Mouse (Mus musculus) heart, embryonic 15.5 days (tissue): ENCODE data around the gene Gal3st1. TPM values are rescaled to one million over a fixed set of nuclear protein-coding genes. Genes with fewer than 3 reads are reported as not detected.
"Not testable (repeated sequence)": the region's sequence is repeated elsewhere in the genome, so short reads cannot be mapped to it uniquely, and the experiment has no call there.

Experiments
- ATAC-seq: fragments of 200-750 bp; cut with Nextera tagmentation; replicated peaks from 2 replicates; pipeline ENCODE4 v1.8.0; 2017; ENCODE audit warnings: low read depth, moderate TSS enrichment; ENCODE audit not compliant: insufficient number of reproducible peaks, insufficient read depth, low FRiP score
- H3K27ac ChIP-seq: fragments of 300-500 bp; sonication (generic); 2 replicates; pipeline ENCODE4 v1.5.1; 2015; ENCODE audit warnings: mild to moderate bottlenecking, inconsistent platforms
- H3K27me3 ChIP-seq: fragments of 300-500 bp; sonication (generic); 2 replicates; pipeline ENCODE4 v1.6.1; 2015; ENCODE audit warnings: inconsistent platforms
- H3K36me3 ChIP-seq: fragments of 300-500 bp; sonication (generic); 2 replicates; pipeline ENCODE4 v1.6.1; 2015; ENCODE audit warnings: mild to moderate bottlenecking, inconsistent platforms
- H3K4me1 ChIP-seq: fragments of 300-500 bp; sonication (generic); replicated peaks from 2 replicates; pipeline ENCODE4 v1.6.1; 2015; ENCODE audit warnings: inconsistent platforms
- H3K4me2 ChIP-seq: fragments of 300-500 bp; sonication (generic); 2 replicates; pipeline ENCODE4 v1.6.1; 2015; ENCODE audit warnings: inconsistent platforms, mild to moderate bottlenecking, moderate library complexity
- H3K4me3 ChIP-seq: fragments of 300-500 bp; sonication (generic); 2 replicates; pipeline ENCODE4 v1.5.1; 2015; ENCODE audit warnings: mild to moderate bottlenecking, inconsistent platforms
- H3K9ac ChIP-seq: fragments of 300-500 bp; sonication (generic); 2 replicates; pipeline ENCODE4 v1.6.1; 2015; ENCODE audit warnings: mild to moderate bottlenecking, inconsistent platforms
- H3K9me3 ChIP-seq: fragments of 300-500 bp; sonication (generic); replicated peaks from 2 replicates; pipeline ENCODE4 v1.6.1; 2016; ENCODE audit warnings: inconsistent platforms
- WGBS: fragments of 180-500 bp; shearing (Covaris S2); methylation state at CpG from one replicate; pipeline ENCODE4 v1.1.7; 2015; ENCODE audit warnings: mixed read lengths; 5-methylcytosine and 5-hydroxymethylcytosine counted together
- polyA plus RNA-seq: library from polyadenylated mRNA; unstranded; fragments of >200 nt; fragmentation: Nextera tagmentation; extraction: Ambion mirVana; gene quantifications from 2 replicates; pipeline ENCODE4 v1.2.1, GENCODE M21; 2015

Gene Gal3st1
- 0.44 and 1.9 TPM in 2 replicates for polyA plus RNA-seq

DNA sequence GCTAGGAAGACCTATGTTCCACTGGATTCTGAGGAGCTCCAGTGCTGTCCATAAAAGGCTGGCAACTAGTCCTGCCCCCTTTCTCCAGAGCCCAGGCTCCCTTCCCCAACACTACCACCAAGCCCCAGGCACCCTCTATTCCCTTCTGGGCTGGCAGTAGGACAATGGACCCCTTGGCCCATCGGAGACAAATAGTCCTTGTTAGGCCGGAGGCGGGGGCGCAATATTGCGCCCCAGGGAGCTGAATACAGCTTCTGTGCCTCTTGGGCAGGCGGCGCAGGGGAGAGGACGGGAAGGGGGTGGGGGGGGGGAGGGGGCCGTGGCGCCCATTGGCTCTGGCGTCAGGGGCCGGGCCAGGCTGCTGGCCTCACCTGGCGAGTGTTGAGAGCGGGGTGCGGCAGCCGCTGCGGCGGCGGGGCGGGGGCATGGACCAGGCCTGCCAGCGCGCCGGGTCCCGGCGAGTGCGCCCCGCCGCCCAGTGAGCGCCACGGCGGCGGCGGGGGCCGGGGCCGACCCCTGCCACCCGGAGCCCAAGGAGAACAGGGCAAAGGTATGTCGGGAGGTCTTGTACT, at the start of gene Gal3st1:
Gal3st1 (plus strand) TSS at position 346 of the 572 bp plus-strand sequence.
- Histone ChIP-seq H3K9me3 (no peaks in the 10 kb centered on the region), H3K27ac (no peak within 1 kb of the TSS), H3K4me1 (peaks cover 12% of the 10 kb centered on the region), H3K36me3 (peaks cover 14% of the 10 kb centered on the region), H3K4me3 (peak within 1 kb of the TSS; percentile 45), H3K9ac (peak within 1 kb of the TSS; percentile 38; the same call in 1 of the 2 replicates), H3K4me2 (peak within 1 kb of the TSS; percentile 75), H3K27me3 (peaks cover 24% of the 10 kb centered on the region)
- WGBS: 2% methylated on average over 33 of the region's 37 CpGs
- ATAC-seq: 0 out of 2 replicates have a peak, but pooled peaks have one; percentile 18

DNA sequence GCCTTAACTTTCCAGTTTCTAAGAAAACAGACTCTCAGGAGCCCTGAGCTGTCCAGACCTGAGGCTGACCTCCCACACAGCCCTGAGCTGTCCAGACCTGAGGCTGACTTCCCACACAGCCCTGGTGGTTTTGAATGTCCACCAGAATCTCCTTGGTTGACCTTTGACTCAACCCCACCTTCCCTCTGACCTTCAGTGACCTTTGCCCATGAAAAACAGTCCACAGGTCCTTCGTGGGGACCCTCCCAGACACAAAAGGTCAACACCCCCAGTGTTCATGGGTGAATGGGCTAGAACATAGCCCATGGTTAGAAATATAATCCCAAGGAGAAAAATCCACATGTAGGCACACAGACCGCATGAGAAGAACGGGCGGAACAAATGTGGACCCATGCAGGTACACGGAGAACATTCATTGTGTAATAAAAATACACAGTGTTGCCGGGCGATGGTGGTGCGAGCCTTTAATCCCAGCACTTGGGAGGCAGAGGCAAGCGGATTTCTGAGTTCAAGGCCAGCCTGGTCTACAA, 49.6 kb upstream of the Gal3st1 start:
- H3K9me3 ChIP-seq: no peaks in the 10 kb centered on the region
- H3K9ac ChIP-seq: no peak overlapping the region
- 87% methylated on average over 9 of the region's 9 CpGs for WGBS
- no peaks in the 10 kb centered on the region for H3K27me3 ChIP-seq
- no peak overlapping the region for H3K4me2 ChIP-seq
- H3K4me1 ChIP-seq: peaks cover 17% of the 10 kb centered on the region
- no peaks in the 10 kb centered on the region for H3K36me3 ChIP-seq
- no peak overlapping the region for H3K4me3 ChIP-seq
- no peak for ATAC-seq
- no peak overlapping the region for H3K27ac ChIP-seq

DNA sequence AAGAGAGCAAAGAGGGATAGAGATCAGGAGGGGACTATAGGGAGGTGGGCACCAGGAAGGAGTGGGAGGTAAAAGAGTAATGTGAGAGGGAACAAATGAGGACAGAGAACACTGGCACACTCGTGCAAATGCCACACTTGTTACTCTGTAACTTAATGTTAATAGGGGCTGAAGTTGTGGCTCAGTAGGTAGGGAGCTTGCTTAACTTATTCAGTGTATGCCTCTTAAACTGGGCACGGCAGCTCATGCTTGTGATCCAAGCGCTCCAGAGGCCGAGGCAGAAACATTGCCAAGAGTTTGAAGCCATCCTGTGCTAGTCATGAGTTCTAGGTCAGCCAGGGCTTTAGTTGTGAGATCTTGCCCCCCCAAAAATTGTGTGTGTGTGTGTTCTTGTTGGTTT, 48.3 kb upstream of the Gal3st1 start:
- Histone ChIP-seq H3K9me3 (no peaks in the 10 kb centered on the region), H3K27me3 (no peaks in the 10 kb centered on the region), H3K9ac (no peak overlapping the region), H3K36me3 (no peaks in the 10 kb centered on the region), H3K4me2 (no peak overlapping the region), H3K4me1 (peaks cover 17% of the 10 kb centered on the region), H3K4me3 (no peak overlapping the region), H3K27ac (no peak overlapping the region)
- ATAC-seq: no peak
- WGBS: 65% methylated on average over 4 of the region's 4 CpGs

GRCm38 (mm10) chr11:3936318-3936717, 47.1 kb upstream of the Gal3st1 start:
- Histone ChIP-seq H3K4me1 (peaks cover 6% of the 10 kb centered on the region), H3K4me3 (no peak overlapping the region), H3K27me3 (no peaks in the 10 kb centered on the region), H3K4me2 (no peak overlapping the region), H3K9ac (no peak overlapping the region), H3K27ac (no peak overlapping the region), H3K9me3 (no peaks in the 10 kb centered on the region), H3K36me3 (no peaks in the 10 kb centered on the region)
- 86% methylated on average over 3 of the region's 3 CpGs for WGBS
- ATAC-seq: no peak

- no peak for ATAC-seq
- Histone ChIP-seq H3K27ac (no peak overlapping the region), H3K36me3 (no peaks in the 10 kb centered on the region), H3K9me3 (no peaks in the 10 kb centered on the region), H3K27me3 (no peaks in the 10 kb centered on the region), H3K4me1 (no peaks in the 10 kb centered on the region; the same call in 1 of the 2 replicates), H3K4me2 (no peak overlapping the region), H3K9ac (no peak overlapping the region), H3K4me3 (no peak overlapping the region)
- 68% methylated on average over 13 of the region's 13 CpGs for whole genome bisulfite sequencing
These were observed 46.0 kb upstream of the Gal3st1 start for GRCm38 (mm10) chr11:3937321-3937874.

GRCm38 (mm10) chr11:3941371-3941770, 42.1 kb upstream of the Gal3st1 start:
- Histone ChIP-seq H3K27ac (no peak overlapping the region), H3K36me3 (no peaks in the 10 kb centered on the region), H3K9ac (no peak overlapping the region), H3K4me2 (no peak overlapping the region), H3K9me3 (no peaks in the 10 kb centered on the region), H3K4me3 (no peak overlapping the region), H3K4me1 (no peaks in the 10 kb centered on the region), H3K27me3 (peaks cover 10% of the 10 kb centered on the region; the same call in 1 of the 2 replicates)
- ATAC-seq: no peak
- WGBS: 79% methylated on average over 7 of the region's 7 CpGs

DNA sequence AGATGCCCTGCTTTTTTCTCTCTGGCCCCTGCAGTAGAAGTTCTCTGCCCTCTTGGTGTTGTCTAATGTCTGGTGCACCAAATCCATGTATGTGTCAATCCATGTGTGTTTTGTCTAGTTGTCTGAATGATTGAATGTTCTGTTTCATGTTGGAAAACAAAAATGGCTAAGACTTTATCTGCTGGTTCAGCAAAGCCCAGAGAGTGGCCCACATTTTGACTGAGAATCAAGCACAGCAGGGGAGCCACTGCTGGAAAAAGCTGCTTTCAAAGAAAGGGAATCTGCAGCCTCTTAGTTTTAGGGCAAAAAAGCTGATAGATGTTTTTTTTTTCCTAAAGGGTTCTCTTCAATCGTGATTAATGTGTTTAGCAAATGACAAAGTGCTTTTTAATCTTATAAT, 37.0 kb upstream of the Gal3st1 start:
- ATAC-seq: no peak
- WGBS: 25% methylated on average over 1 of the region's 1 CpGs
- no peak overlapping the region for H3K4me2 ChIP-seq
- no peak overlapping the region for H3K27ac ChIP-seq
- H3K4me1 ChIP-seq: no peaks in the 10 kb centered on the region
- H3K4me3 ChIP-seq: no peak overlapping the region
- no peak overlapping the region for H3K9ac ChIP-seq
- H3K36me3 ChIP-seq: no peaks in the 10 kb centered on the region
- H3K9me3 ChIP-seq: no peaks in the 10 kb centered on the region
- H3K27me3 ChIP-seq: peaks cover 11% of the 10 kb centered on the region; the same call in 1 of the 2 replicates

GRCm38 (mm10) chr11:3954876-3955275, 28.6 kb upstream of the Gal3st1 start:
- H3K27ac ChIP-seq, H3K9ac ChIP-seq, H3K27me3 ChIP-seq, H3K36me3 ChIP-seq, H3K4me1 ChIP-seq, H3K9me3 ChIP-seq, H3K4me2 ChIP-seq, H3K4me3 ChIP-seq, ATAC-seq: not testable (repeated sequence)
- 81% methylated on average over 5 of the region's 5 CpGs for WGBS

DNA sequence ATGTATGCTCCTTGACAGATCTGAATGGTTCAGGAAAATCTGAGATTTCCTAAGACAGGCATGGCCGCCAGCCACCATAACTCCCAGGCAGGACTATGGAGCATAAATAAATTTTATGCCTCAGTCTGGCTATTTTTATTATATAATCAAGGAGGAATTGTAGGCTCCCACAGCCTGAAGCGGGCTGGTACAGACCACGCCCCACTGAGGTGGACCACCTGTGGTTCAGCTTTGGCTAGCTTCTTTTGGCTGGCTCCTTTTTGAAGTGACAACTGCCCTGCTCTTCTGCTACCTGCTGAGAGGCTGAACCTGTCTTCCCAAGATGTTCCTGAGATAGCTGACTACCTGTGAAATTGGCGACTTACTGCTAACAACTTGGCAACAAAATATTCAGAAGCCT, 28.1 kb upstream of the Gal3st1 start:
- H3K4me3 ChIP-seq, H3K9me3 ChIP-seq, H3K4me1 ChIP-seq, H3K4me2 ChIP-seq, H3K27ac ChIP-seq, H3K36me3 ChIP-seq, H3K9ac ChIP-seq, ATAC-seq, H3K27me3 ChIP-seq: not testable (repeated sequence)
- 70% methylated on average over 4 of the region's 4 CpGs for WGBS

DNA sequence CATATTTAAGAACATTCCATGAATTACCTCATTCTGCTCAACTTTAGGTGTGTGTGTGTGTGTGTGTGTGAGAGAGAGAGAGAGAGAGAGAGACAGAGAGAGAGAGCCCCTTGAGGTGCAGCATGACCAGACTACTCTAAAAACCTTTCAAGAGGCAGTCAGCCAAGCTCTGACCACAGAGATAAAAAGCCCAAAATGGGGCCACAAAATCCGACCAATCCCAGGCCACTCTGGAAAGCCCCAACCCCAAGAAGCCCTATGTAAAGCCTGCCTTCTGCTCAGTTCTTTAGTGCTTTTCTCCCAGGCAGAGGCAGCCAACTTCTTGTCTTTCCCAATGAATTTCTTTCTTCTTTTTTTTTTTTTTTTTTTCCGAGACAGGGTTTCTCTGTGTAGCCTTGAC, 22.5 kb upstream of the Gal3st1 start:
- H3K4me1 ChIP-seq: peaks cover 17% of the 10 kb centered on the region
- H3K9me3 ChIP-seq: no peaks in the 10 kb centered on the region
- 53% methylated on average over 2 of the region's 2 CpGs for WGBS
- H3K9ac ChIP-seq: no peak overlapping the region
- ATAC-seq: no peak
- no peaks in the 10 kb centered on the region for H3K27me3 ChIP-seq
- no peak overlapping the region for H3K4me2 ChIP-seq
- no peak overlapping the region for H3K27ac ChIP-seq
- H3K4me3 ChIP-seq: no peak overlapping the region
- H3K36me3 ChIP-seq: no peaks in the 10 kb centered on the region

- H3K27me3 ChIP-seq: no peaks in the 10 kb centered on the region
- ATAC-seq: no peak
- H3K4me1 ChIP-seq: peaks cover 17% of the 10 kb centered on the region
These were observed 21.7 kb upstream of the Gal3st1 start for GRCm38 (mm10) chr11:3961761-3962160.

GRCm38 (mm10) chr11:3963155-3963554, 20.3 kb upstream of the Gal3st1 start:
- H3K27me3 ChIP-seq: no peaks in the 10 kb centered on the region
- peak overlapping the region; percentile 69 for H3K27ac ChIP-seq
- H3K36me3 ChIP-seq: peaks cover 3% of the 10 kb centered on the region; the same call in 1 of the 2 replicates
- H3K4me1 ChIP-seq: peaks cover 17% of the 10 kb centered on the region
- H3K4me3 ChIP-seq: peak overlapping the region; percentile 70
- H3K9me3 ChIP-seq: no peaks in the 10 kb centered on the region
- H3K9ac ChIP-seq: no peak overlapping the region
- no peak for ATAC-seq
- 81% methylated on average over 10 of the region's 10 CpGs for WGBS
- H3K4me2 ChIP-seq: peak overlapping the region; percentile 83

More at GRCm38 (mm10) chr11:3961761-3962160, 21.7 kb upstream of the Gal3st1 start:
- 59% methylated on average over 3 of the region's 3 CpGs for WGBS
- H3K4me3 ChIP-seq: no peak overlapping the region
- H3K27ac ChIP-seq: no peak overlapping the region
- H3K9ac ChIP-seq: no peak overlapping the region
- no peak overlapping the region for H3K4me2 ChIP-seq
- H3K9me3 ChIP-seq: no peaks in the 10 kb centered on the region
- no peaks in the 10 kb centered on the region for H3K36me3 ChIP-seq
